Mouse (Mus musculus) spleen, adult 2 months (tissue): ENCODE results near the gene Epha1.

Experiments
- CTCF ChIP-seq: fragments of 200-500 bp; IDR thresholded peaks from 2 replicates; pipeline ENCODE4 v1.5.1; 2011; ENCODE audit warnings: mild to moderate bottlenecking, inconsistent platforms; ENCODE audit not compliant: insufficient read depth, insufficient read length, insufficient replicate concordance; ENCODE audit errors: extremely low read depth
- POLR2A ChIP-seq: fragments of 200-500 bp; IDR thresholded peaks from 2 replicates; pipeline ENCODE4 v1.6.1; 2011; ENCODE audit warnings: low read depth, low read length, inconsistent platforms

GRCm38 (mm10) chr6:42343361-42344120 lies 29.5 kb downstream of the Epha1 start:
- TF ChIP-seq CTCF (no peak), POLR2A (no peak)
